Mouse (Mus musculus) monocyte, adult 2 months (primary cell): ENCODE measurements around the gene Cdh4.

Experiments
- DNase-seq, 2 experiments: peaks; one replicate each; pipeline ENCODE4 v3.0.0; 2022; ENCODE audit warnings: low spot score in 2 of 2, low read depth in 1 of 2

The Cdh4 gene

GRCm38 (mm10) chr2:179537800-179538450 is 95.7 kb downstream of the Cdh4 start:
- no peak for DNase-seq

- DNase-seq: no peak
Observed at GRCm38 (mm10) chr2:179538535-179538934, 96.3 kb downstream of the Cdh4 start.

- DNase-seq: no peak
Observed at GRCm38 (mm10) chr2:179539532-179540245, 97.5 kb downstream of the Cdh4 start.

- DNase-seq: no peak
Observed at GRCm38 (mm10) chr2:179541096-179541495, 98.9 kb downstream of the Cdh4 start.

- no peak for DNase-seq
Observed at GRCm38 (mm10) chr2:179547627-179548026, 105.4 kb downstream of the Cdh4 start.

GRCm38 (mm10) chr2:179555928-179556327 is 113.7 kb downstream of the Cdh4 start:
- DNase-seq: no peak

- no peak for DNase-seq
Observed at GRCm38 (mm10) chr2:179562350-179562749, 120.1 kb downstream of the Cdh4 start.

GRCm38 (mm10) chr2:179565611-179566010 is 123.4 kb downstream of the Cdh4 start:
- no peak for DNase-seq

GRCm38 (mm10) chr2:179567886-179568285 is 125.7 kb downstream of the Cdh4 start:
- DNase-seq: no peak

GRCm38 (mm10) chr2:179569171-179569570 is 126.9 kb downstream of the Cdh4 start:
- no peak for DNase-seq

GRCm38 (mm10) chr2:179571175-179571769 is 129.0 kb downstream of the Cdh4 start:
- no peak for DNase-seq

GRCm38 (mm10) chr2:179573331-179573730 is 131.1 kb downstream of the Cdh4 start:
- DNase-seq: no peak

- DNase-seq: no peak
Observed at GRCm38 (mm10) chr2:179573786-179574185, 131.6 kb downstream of the Cdh4 start.

GRCm38 (mm10) chr2:179575585-179575984 is 133.4 kb downstream of the Cdh4 start:
- no peak for DNase-seq

GRCm38 (mm10) chr2:179576221-179576620 is 134.0 kb downstream of the Cdh4 start:
- DNase-seq: no peak

GRCm38 (mm10) chr2:179578329-179578728 is 136.1 kb downstream of the Cdh4 start:
- DNase-seq: no peak

GRCm38 (mm10) chr2:179578842-179579241 is 136.6 kb downstream of the Cdh4 start:
- no peak for DNase-seq

GRCm38 (mm10) chr2:179580415-179580814 is 138.2 kb downstream of the Cdh4 start:
- DNase-seq: no peak

GRCm38 (mm10) chr2:179581058-179581457 is 138.8 kb downstream of the Cdh4 start:
- no peak for DNase-seq

GRCm38 (mm10) chr2:179582966-179583365 is 140.7 kb downstream of the Cdh4 start:
- no peak for DNase-seq

- no peak for DNase-seq
Observed at GRCm38 (mm10) chr2:179584672-179585071, 142.4 kb downstream of the Cdh4 start.

GRCm38 (mm10) chr2:179586436-179586835 is 144.2 kb downstream of the Cdh4 start:
- DNase-seq: no peak
